Mouse (Mus musculus) bone marrow macrophage, adult 2 months (primary cell): Measurements from ENCODE around the gene Capzb.

Experiments
- CTCF ChIP-seq: IDR thresholded peaks from 2 replicates; pipeline ENCODE4 v1.5.1; 2012; ENCODE audit warnings: low read depth, mild to moderate bottlenecking, low read length, moderate library complexity
- POLR2A ChIP-seq: IDR thresholded peaks from 2 replicates; pipeline ENCODE4 v1.6.1; 2012; ENCODE audit warnings: mild to moderate bottlenecking, low read depth, low read length, borderline replicate concordance

DNA sequence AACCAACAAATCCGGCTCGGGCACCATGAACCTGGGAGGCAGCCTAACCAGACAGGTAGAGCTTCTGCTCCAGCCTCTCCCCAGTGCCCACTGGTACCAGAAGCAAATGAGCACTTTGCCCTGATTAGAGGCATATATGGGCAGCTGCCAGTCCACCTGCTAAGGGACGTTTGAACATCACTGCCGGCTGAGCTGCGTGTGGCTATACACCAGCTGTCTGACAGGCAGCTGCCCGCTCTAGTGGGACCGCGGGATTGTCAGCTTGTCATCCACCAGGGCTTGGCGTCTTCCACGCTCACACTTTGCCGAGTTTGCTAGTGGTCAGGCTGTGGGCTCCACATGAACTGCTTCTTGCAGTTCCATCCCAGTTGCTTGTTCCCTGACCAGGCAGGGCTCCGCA, 87.8 kb downstream of the Capzb start:
- TF ChIP-seq POLR2A: no peak
- TF ChIP-seq CTCF: no peak
